Mouse (Mus musculus): ENCODE data around the gene Rnf213. TPM values are rescaled to one million over a fixed set of nuclear protein-coding genes. Genes with fewer than 3 reads are reported as not detected.
A peak's percentile ranks its signal among the peaks of the same experiment; 100 is the strongest.

Rnf213 gene
- polyA plus RNA-seq (2014; fragmentation: Nextera tagmentation; extraction: Ambion mirVana), result 2.0 and 2.1 TPM in 2 replicates

GRCm38 (mm10) chr11:119392800-119393482 is at the start of gene Rnf213:
Gene Rnf213, plus strand, starts transcription at chr11:119393100.
- H3K4me1 ChIP-seq (replicated peaks; ENCODE audit: control insufficient read depth, insufficient read depth, low read length), result peaks cover 5% of the 10 kb centered on the region; the same call in 1 of the 2 replicates
- H3K9ac ChIP-seq (ENCODE audit: low read depth, low read length), result peak within 1 kb of the TSS; percentile 34; the same call in 1 of the 2 replicates
- ATAC-seq (ENCODE audit: low FRiP score) (no peak), DNase-seq (ENCODE audit: low spot score) (peak; percentile 67)
- H3K27me3 ChIP-seq (ENCODE audit: control insufficient read depth, insufficient read depth, low read length), result peaks cover 72% of the 10 kb centered on the region
- peak within 1 kb of the TSS; percentile 41 for H3K4me2 ChIP-seq (replicated peaks; ENCODE audit: low read depth, low read length)
- no peaks in the 10 kb centered on the region for H3K36me3 ChIP-seq (ENCODE audit: control insufficient read depth, insufficient read depth, low read length)
- peak within 1 kb of the TSS; percentile 32 for H3K4me3 ChIP-seq (ENCODE audit: low read depth, low read length)
- no peaks in the 10 kb centered on the region for H3K9me3 ChIP-seq (ENCODE audit: control insufficient read depth, low read length)
- WGBS, result 2% methylated on average over 19 of the region's 19 CpGs
- H3K27ac ChIP-seq (ENCODE audit: low read depth, low read length), result no peak within 1 kb of the TSS

- no peak overlapping the region for H3K4me2 ChIP-seq (replicated peaks; ENCODE audit: low read depth, low read length)
- H3K9me3 ChIP-seq (ENCODE audit: control insufficient read depth, low read length), result no peaks in the 10 kb centered on the region
- no peak overlapping the region for H3K4me3 ChIP-seq (ENCODE audit: low read depth, low read length)
- WGBS, result 85% methylated on average over 8 of the region's 8 CpGs
- no peaks in the 10 kb centered on the region for H3K4me1 ChIP-seq (replicated peaks; ENCODE audit: control insufficient read depth, insufficient read depth, low read length)
- no peaks in the 10 kb centered on the region for H3K27me3 ChIP-seq (ENCODE audit: control insufficient read depth, insufficient read depth, low read length)
- DNase-seq (ENCODE audit: low spot score), result no peak
- no peak overlapping the region for H3K27ac ChIP-seq (ENCODE audit: low read depth, low read length)
- no peak for ATAC-seq (ENCODE audit: low FRiP score)
- H3K9ac ChIP-seq (ENCODE audit: low read depth, low read length), result no peak overlapping the region
- H3K36me3 ChIP-seq (ENCODE audit: control insufficient read depth, insufficient read depth, low read length), result 0 out of 2 replicates have a peak, but pooled peaks cover 2% of the 10 kb centered on the region
Observed at GRCm38 (mm10) chr11:119344178-119344577, 48.7 kb upstream of the Rnf213 start.

- DNase-seq (ENCODE audit: low spot score) (no peak), ATAC-seq (ENCODE audit: low FRiP score) (no peak)
- H3K4me1 ChIP-seq (replicated peaks; ENCODE audit: control insufficient read depth, insufficient read depth, low read length), result no peaks in the 10 kb centered on the region
- no peak overlapping the region for H3K9ac ChIP-seq (ENCODE audit: low read depth, low read length)
- H3K27ac ChIP-seq (ENCODE audit: low read depth, low read length), result no peak overlapping the region
- no peak overlapping the region for H3K4me3 ChIP-seq (ENCODE audit: low read depth, low read length)
- no peak overlapping the region for H3K4me2 ChIP-seq (replicated peaks; ENCODE audit: low read depth, low read length)
- WGBS, result 72% methylated on average over 6 of the region's 6 CpGs
- 0 out of 2 replicates have a peak, but pooled peaks cover 2% of the 10 kb centered on the region for H3K36me3 ChIP-seq (ENCODE audit: control insufficient read depth, insufficient read depth, low read length)
- no peaks in the 10 kb centered on the region for H3K9me3 ChIP-seq (ENCODE audit: control insufficient read depth, low read length)
- H3K27me3 ChIP-seq (ENCODE audit: control insufficient read depth, insufficient read depth, low read length), result no peaks in the 10 kb centered on the region
Observed at GRCm38 (mm10) chr11:119344865-119345264, 48.0 kb upstream of the Rnf213 start.

- Histone ChIP-seq H3K27ac (ENCODE audit: low read depth, low read length) (no peak overlapping the region), H3K36me3 (ENCODE audit: control insufficient read depth, insufficient read depth, low read length) (0 out of 2 replicates have a peak, but pooled peaks cover 2% of the 10 kb centered on the region), H3K9me3 (ENCODE audit: control insufficient read depth, low read length) (no peaks in the 10 kb centered on the region), H3K4me1 (replicated peaks; ENCODE audit: control insufficient read depth, insufficient read depth, low read length) (no peaks in the 10 kb centered on the region), H3K4me3 (ENCODE audit: low read depth, low read length) (no peak overlapping the region), H3K4me2 (replicated peaks; ENCODE audit: low read depth, low read length) (no peak overlapping the region), H3K27me3 (ENCODE audit: control insufficient read depth, insufficient read depth, low read length) (no peaks in the 10 kb centered on the region), H3K9ac (ENCODE audit: low read depth, low read length) (no peak overlapping the region)
- ATAC-seq (ENCODE audit: low FRiP score) (no peak), DNase-seq (ENCODE audit: low spot score) (no peak)
- 93% methylated on average over 4 of the region's 4 CpGs for WGBS
Observed at GRCm38 (mm10) chr11:119347125-119347524, 45.8 kb upstream of the Rnf213 start.

GRCm38 (mm10) chr11:119352113-119352512 is 40.8 kb upstream of the Rnf213 start:
- 80% methylated on average over 7 of the region's 7 CpGs for WGBS
- Histone ChIP-seq H3K4me1 (replicated peaks; ENCODE audit: control insufficient read depth, insufficient read depth, low read length) (peaks cover 2% of the 10 kb centered on the region; the same call in 1 of the 2 replicates), H3K9ac (ENCODE audit: low read depth, low read length) (no peak overlapping the region), H3K4me3 (ENCODE audit: low read depth, low read length) (no peak overlapping the region), H3K4me2 (replicated peaks; ENCODE audit: low read depth, low read length) (no peak overlapping the region), H3K27me3 (ENCODE audit: control insufficient read depth, insufficient read depth, low read length) (no peaks in the 10 kb centered on the region), H3K27ac (ENCODE audit: low read depth, low read length) (no peak overlapping the region), H3K36me3 (ENCODE audit: control insufficient read depth, insufficient read depth, low read length) (no peaks in the 10 kb centered on the region), H3K9me3 (ENCODE audit: control insufficient read depth, low read length) (no peaks in the 10 kb centered on the region)
- DNase-seq (ENCODE audit: low spot score) (no peak), ATAC-seq (ENCODE audit: low FRiP score) (no peak)

GRCm38 (mm10) chr11:119353946-119354345 is 39.0 kb upstream of the Rnf213 start:
- H3K4me3 ChIP-seq (ENCODE audit: low read depth, low read length), result no peak overlapping the region
- WGBS, result 84% methylated on average over 4 of the region's 4 CpGs

GRCm38 (mm10) chr11:119354798-119355442 is 38.0 kb upstream of the Rnf213 start:
- H3K4me2 ChIP-seq (replicated peaks; ENCODE audit: low read depth, low read length), result peak overlapping the region; percentile 97
- H3K9me3 ChIP-seq (ENCODE audit: control insufficient read depth, low read length), result no peaks in the 10 kb centered on the region
- ATAC-seq (ENCODE audit: low FRiP score) (no peak), DNase-seq (ENCODE audit: low spot score) (no peak)
- peaks cover 2% of the 10 kb centered on the region; the same call in 1 of the 2 replicates for H3K4me1 ChIP-seq (replicated peaks; ENCODE audit: control insufficient read depth, insufficient read depth, low read length)
- H3K27me3 ChIP-seq (ENCODE audit: control insufficient read depth, insufficient read depth, low read length), result no peaks in the 10 kb centered on the region
- peak overlapping the region; percentile 66 for H3K4me3 ChIP-seq (ENCODE audit: low read depth, low read length)
- 9% methylated on average over 23 of the region's 23 CpGs for WGBS
- H3K27ac ChIP-seq (ENCODE audit: low read depth, low read length), result peak overlapping the region; percentile 47
- no peaks in the 10 kb centered on the region for H3K36me3 ChIP-seq (ENCODE audit: control insufficient read depth, insufficient read depth, low read length)
- H3K9ac ChIP-seq (ENCODE audit: low read depth, low read length), result peak overlapping the region; percentile 71

More at GRCm38 (mm10) chr11:119353946-119354345, 39.0 kb upstream of the Rnf213 start:
- Histone ChIP-seq H3K27ac (ENCODE audit: low read depth, low read length) (no peak overlapping the region), H3K4me1 (replicated peaks; ENCODE audit: control insufficient read depth, insufficient read depth, low read length) (peaks cover 2% of the 10 kb centered on the region; the same call in 1 of the 2 replicates), H3K9me3 (ENCODE audit: control insufficient read depth, low read length) (no peaks in the 10 kb centered on the region), H3K4me2 (replicated peaks; ENCODE audit: low read depth, low read length) (0 out of 2 replicates have a peak overlapping the region, but pooled peaks have one; percentile 97), H3K9ac (ENCODE audit: low read depth, low read length) (no peak overlapping the region), H3K27me3 (ENCODE audit: control insufficient read depth, insufficient read depth, low read length) (no peaks in the 10 kb centered on the region), H3K36me3 (ENCODE audit: control insufficient read depth, insufficient read depth, low read length) (no peaks in the 10 kb centered on the region)
- ATAC-seq (ENCODE audit: low FRiP score) (no peak), DNase-seq (ENCODE audit: low spot score) (no peak)

GRCm38 (mm10) chr11:119355443-119356385 is 37.2 kb upstream of the Rnf213 start, which contains the start of the genes Sgsh and Slc26a11:
Gene Sgsh, minus strand, starts transcription at chr11:119355536.
Gene Slc26a11, plus strand, starts transcription at chr11:119355557.
- peak within 1 kb of the TSS; percentile 71 for H3K9ac ChIP-seq (ENCODE audit: low read depth, low read length)
- peak within 1 kb of the TSS; percentile 97 for H3K4me2 ChIP-seq (replicated peaks; ENCODE audit: low read depth, low read length)
- H3K27me3 ChIP-seq (ENCODE audit: control insufficient read depth, insufficient read depth, low read length), result no peaks in the 10 kb centered on the region
- H3K4me3 ChIP-seq (ENCODE audit: low read depth, low read length), result peak within 1 kb of the TSS; percentile 66
- ATAC-seq (ENCODE audit: low FRiP score), result peak; percentile 94
- peak; percentile 89 for DNase-seq (ENCODE audit: low spot score)
- H3K27ac ChIP-seq (ENCODE audit: low read depth, low read length), result peak within 1 kb of the TSS; percentile 47
- WGBS, result 2% methylated on average over 35 of the region's 40 CpGs
- H3K36me3 ChIP-seq (ENCODE audit: control insufficient read depth, insufficient read depth, low read length), result no peaks in the 10 kb centered on the region
- no peaks in the 10 kb centered on the region for H3K9me3 ChIP-seq (ENCODE audit: control insufficient read depth, low read length)
- peaks cover 2% of the 10 kb centered on the region; the same call in 1 of the 2 replicates for H3K4me1 ChIP-seq (replicated peaks; ENCODE audit: control insufficient read depth, insufficient read depth, low read length)

Data from hindbrain, embryonic 11.5 days (tissue).